Mouse (Mus musculus) MEL (cell line): ENCODE data around the gene Rfx2. TPM values are rescaled to one million over a fixed set of nuclear protein-coding genes. Genes with fewer than 3 reads are reported as not detected.

Source experiments
- DNase-seq: peaks from one replicate; pipeline ENCODE4 v3.0.0; 2011; ENCODE audit warnings: low read depth, low spot score
- H3K27ac ChIP-seq: 2 replicates; pipeline ENCODE4 v1.5.1; 2012; ENCODE audit warnings: low read depth, mild to moderate bottlenecking, control low read depth, low read length, moderate library complexity; ENCODE audit not compliant: control insufficient read depth
- H3K27me3 ChIP-seq, 2 experiments: fragments of 150-350 bp in 1 of 2; sonication (generic) in 1 of 2; 2 replicates each; pipeline ENCODE4 v1.6.1; 2012; ENCODE audit warnings: low read length in 2 of 2, mild to moderate bottlenecking in 2 of 2, improper control_type of control experiment in 1 of 2, moderate library complexity in 1 of 2; ENCODE audit not compliant: insufficient read depth in 2 of 2, control insufficient read depth in 1 of 2
- H3K36me3 ChIP-seq, 2 experiments: 2 replicates each; pipeline ENCODE4 v1.6.1; 2012 to 2014; ENCODE audit warnings: low read length in 2 of 2, improper control_type of control experiment in 1 of 2, inconsistent platforms in 1 of 2, mild to moderate bottlenecking in 1 of 2; ENCODE audit not compliant: insufficient read depth in 2 of 2, control insufficient read depth in 1 of 2
- H3K4me1 ChIP-seq, 2 experiments: fragments of 150-350 bp in 1 of 2; sonication (generic) in 1 of 2; 2 replicates each; pipeline ENCODE4 v1.6.1; 2012; ENCODE audit warnings: low read length in 2 of 2, improper control_type of control experiment in 1 of 2, mild to moderate bottlenecking in 1 of 2; ENCODE audit not compliant: insufficient read depth in 2 of 2, control insufficient read depth in 1 of 2
- H3K4me3 ChIP-seq, 2 experiments: fragments of 150-350 bp in 1 of 2; sonication (generic) in 1 of 2; 2 replicates each; pipeline ENCODE4 v1.5.1; 2012; ENCODE audit warnings: low read depth in 2 of 2, low read length in 2 of 2, mild to moderate bottlenecking in 2 of 2, moderate library complexity in 2 of 2, control low read depth in 1 of 2, improper control_type of control experiment in 1 of 2; ENCODE audit not compliant: control insufficient read depth in 1 of 2, insufficient read depth in 1 of 2
- H3K79me2 ChIP-seq: 2 replicates; pipeline ENCODE4 v1.6.1; 2012; ENCODE audit warnings: mild to moderate bottlenecking, low read length, moderate library complexity; ENCODE audit not compliant: control insufficient read depth, poor library complexity, insufficient read depth
- H3K9ac ChIP-seq: 2 replicates; pipeline ENCODE4 v1.6.1; 2012; ENCODE audit warnings: low read depth, mild to moderate bottlenecking, control low read depth, low read length, moderate library complexity; ENCODE audit not compliant: control insufficient read depth, poor library complexity, severe bottlenecking
- H3K9me3 ChIP-seq: fragments of 150-350 bp; sonication (generic); replicated peaks from 2 replicates; pipeline ENCODE4 v1.6.1; 2012; ENCODE audit warnings: mild to moderate bottlenecking, low read length, improper control_type of control experiment, moderate library complexity; ENCODE audit not compliant: insufficient read depth
- CHD1 ChIP-seq: IDR thresholded peaks from 2 replicates; pipeline ENCODE4 v1.6.1; 2012; ENCODE audit warnings: low read depth, mild to moderate bottlenecking, inconsistent platforms, low read length, improper control_type of control experiment
- ELF1 ChIP-seq: IDR thresholded peaks from 2 replicates; pipeline ENCODE4 v1.6.1; 2014; ENCODE audit warnings: low read depth, mild to moderate bottlenecking, inconsistent platforms, low read length, improper control_type of control experiment, moderate library complexity
- GABPA ChIP-seq: IDR thresholded peaks from 2 replicates; pipeline ENCODE4 v1.6.1; 2012; ENCODE audit warnings: low read depth, mild to moderate bottlenecking, inconsistent platforms, low read length, improper control_type of control experiment, moderate library complexity
- GATA1 ChIP-seq: IDR thresholded peaks from 2 replicates; pipeline ENCODE4 v1.6.1; 2011; ENCODE audit warnings: low read depth, low read length, improper control_type of control experiment
- RAD21 ChIP-seq: IDR thresholded peaks from 2 replicates; pipeline ENCODE4 v1.6.1; 2011; ENCODE audit warnings: mild to moderate bottlenecking, low read depth, low read length, improper control_type of control experiment
- SIN3A ChIP-seq: IDR thresholded peaks from 2 replicates; pipeline ENCODE4 v1.6.1; 2012; ENCODE audit warnings: low read length, improper control_type of control experiment, inconsistent platforms
- polyA plus RNA-seq, 2 experiments: library from polyadenylated mRNA; stranded (reverse) in 1 of 2; unstranded in 1 of 2; fragments of >175 nt in 1 of 2; fragments of >200 nt in 1 of 2; gene quantifications; 2 replicates each; pipeline versions ENCODE4 v1.2.1 to v1.2.4; 2012; ENCODE audit warnings: low replicate concordance in 2 of 2, low read depth in 1 of 2; ENCODE audit not compliant: insufficient read length in 2 of 2, insufficient read depth in 1 of 2, missing spikeins in 1 of 2
- total RNA-seq: library from RNA; depleted of rRNA; stranded (reverse); fragments of 300-350 nt; gene quantifications from 2 replicates; pipeline ENCODE4 v1.2.3, GENCODE M21; 2012; rRNA removed

Gene Rfx2
- total and polyA plus RNA-seq, 3 experiments = 7.5 to 29.2 TPM; not detected in 1

DNA sequence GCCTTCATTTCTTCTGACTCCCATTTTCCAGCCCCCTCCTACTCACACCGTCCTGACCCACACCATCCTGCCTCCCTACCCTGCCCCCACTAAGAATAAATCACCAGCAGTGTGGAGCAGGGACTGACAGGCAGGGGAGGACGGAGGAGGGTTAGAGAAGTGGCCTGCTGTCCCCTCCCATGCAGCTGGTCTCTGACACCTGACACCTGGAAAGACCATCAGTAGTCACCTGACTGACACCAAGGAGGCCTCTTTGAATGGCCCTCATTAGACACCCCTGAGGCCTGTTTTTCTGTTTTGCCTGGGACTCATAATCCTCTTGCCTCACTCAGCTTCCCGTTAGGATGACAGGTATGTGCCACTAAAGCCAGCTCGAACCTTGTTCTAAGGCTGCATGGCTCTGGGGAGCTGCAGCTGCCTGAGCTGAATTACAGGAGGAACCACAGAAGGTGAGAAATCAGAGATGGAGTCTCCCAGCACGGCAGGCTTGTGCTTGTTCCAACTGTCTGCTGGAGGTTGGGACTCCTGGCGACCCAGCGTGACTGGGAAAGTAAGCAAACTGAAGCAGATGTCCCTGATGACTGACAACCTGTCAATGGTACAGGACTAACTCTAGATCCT, 103.7 kb downstream of the Rfx2 start:
- no peak overlapping the region for H3K4me3 ChIP-seq
- TF ChIP-seq GATA1 (no peak), RAD21 (no peak), CHD1 (no peak), GABPA (no peak), ELF1 (no peak), SIN3A (no peak)
- TF ChIP-seq, all 39 proteins: peak for 0
- no peaks in the 10 kb centered on the region for H3K36me3 ChIP-seq
- no peaks in the 10 kb centered on the region for H3K79me2 ChIP-seq
- H3K9me3 ChIP-seq = no peaks in the 10 kb centered on the region
- no peak overlapping the region for H3K27ac ChIP-seq
- no peak for DNase-seq
- H3K4me1 ChIP-seq = no peaks in the 10 kb centered on the region
- H3K9ac ChIP-seq = no peak overlapping the region
- peaks cover 0 to 1% of the 10 kb centered on the region in 2 experiments; a peak in 3 of 4 replicates for H3K27me3 ChIP-seq

Other genes starting within 250 kb of the Rfx2 start
- 61.6 and 66.5 TPM in 2 replicates for gene Safb2, start 246.4 kb downstream of the Rfx2 start, total RNA-seq
- gene Safb2, start 246.4 kb downstream of the Rfx2 start, polyA plus RNA-seq = 100 to 1,000 TPM; 217 to 741 TPM
- 87.3 and 103 TPM in 2 replicates for gene Safb, start 246.2 kb downstream of the Rfx2 start, total RNA-seq
- 100 to 1,000 TPM in 1 of 2 experiments, not detected in 1; 203 TPM for gene Safb, start 246.2 kb downstream of the Rfx2 start, polyA plus RNA-seq
- gene 2410015M20Rik, start 221.2 kb downstream of the Rfx2 start, total RNA-seq = 281 and 334 TPM in 2 replicates
- gene 2410015M20Rik, start 221.2 kb downstream of the Rfx2 start, polyA plus RNA-seq = 100 to 1,000 TPM in 1 of 2 experiments, not detected in 1; 274 TPM
- gene Rpl36, start 217.6 kb downstream of the Rfx2 start, total RNA-seq = 3,804 and 3,914 TPM in 2 replicates
- gene Rpl36, start 217.6 kb downstream of the Rfx2 start, polyA plus RNA-seq = 1,000 to 10,000 TPM in 1 of 2 experiments, not detected in 1; 2,385 TPM
- 162 and 203 TPM in 2 replicates for gene Lonp1, start 204.1 kb downstream of the Rfx2 start, total RNA-seq
- gene Lonp1, start 204.1 kb downstream of the Rfx2 start, polyA plus RNA-seq = 100 to 1,000 TPM; 197 to 296 TPM
- gene Catsperd, start 202.9 kb downstream of the Rfx2 start, total RNA-seq = 0.33 and 0.46 TPM in 2 replicates
- 1 to 10 TPM in 1 of 2 experiments, not detected in 1; 1.1 TPM for gene Catsperd, start 202.9 kb downstream of the Rfx2 start, polyA plus RNA-seq
- gene Ranbp3, start 157.7 kb downstream of the Rfx2 start, total RNA-seq = 123 and 137 TPM in 2 replicates
- gene Ranbp3, start 157.7 kb downstream of the Rfx2 start, polyA plus RNA-seq = 100 to 1,000 TPM in 1 of 2 experiments, not detected in 1; 150 TPM
- gene Ndufa11, start 113.2 kb downstream of the Rfx2 start, total RNA-seq = 226 and 249 TPM in 2 replicates
- gene Ndufa11, start 113.2 kb downstream of the Rfx2 start, polyA plus RNA-seq = 100 to 1,000 TPM in 1 of 2 experiments, not detected in 1; 351 TPM
- 1.7 and 2.6 TPM in 2 replicates for gene Vmac, start 113.0 kb downstream of the Rfx2 start, total RNA-seq
- gene Vmac, start 113.0 kb downstream of the Rfx2 start, polyA plus RNA-seq = 1 to 10 TPM in 1 of 2 experiments, not detected in 1; 8.0 TPM
- 5.6 and 10.9 TPM in 2 replicates for gene Nrtn, start 73.5 kb downstream of the Rfx2 start, total RNA-seq
- 10 to 100 TPM in 1 of 2 experiments, not detected in 1; 11.8 TPM for gene Nrtn, start 73.5 kb downstream of the Rfx2 start, polyA plus RNA-seq
- 34.1 and 38.9 TPM in 2 replicates for gene Dus3l, start 66.3 kb downstream of the Rfx2 start, total RNA-seq
- gene Dus3l, start 66.3 kb downstream of the Rfx2 start, polyA plus RNA-seq = 10 to 100 TPM in 1 of 2 experiments, not detected in 1; 70.5 TPM
- 1.0 and 1.3 TPM in 2 replicates for gene Prr22, start 60.8 kb downstream of the Rfx2 start, total RNA-seq
- 1 to 10 TPM in 1 of 2 experiments, not detected in 1; 5.5 TPM for gene Prr22, start 60.8 kb downstream of the Rfx2 start, polyA plus RNA-seq
- not detected in 2 replicates for gene Acsbg2, start 43.4 kb upstream of the Rfx2 start, total RNA-seq
- not detected for gene Acsbg2, start 43.4 kb upstream of the Rfx2 start, polyA plus RNA-seq
- 0.26 and 0.27 TPM in 2 replicates for gene 1700061G19Rik, start 44.5 kb upstream of the Rfx2 start, total RNA-seq
- under 1 TPM in 1 of 2 experiments, not detected in 1; 0.68 TPM for gene 1700061G19Rik, start 44.5 kb upstream of the Rfx2 start, polyA plus RNA-seq
- gene Mllt1, start 104.4 kb upstream of the Rfx2 start, total RNA-seq = 21.7 and 25.0 TPM in 2 replicates
- gene Mllt1, start 104.4 kb upstream of the Rfx2 start, polyA plus RNA-seq = 10 to 100 TPM in 1 of 2 experiments, not detected in 1; 63.0 TPM
- gene Acer1, start 151.1 kb upstream of the Rfx2 start, total RNA-seq = not detected in 2 replicates
- under 1 TPM in 1 of 2 experiments, not detected in 1; 0.03 TPM for gene Acer1, start 151.1 kb upstream of the Rfx2 start, polyA plus RNA-seq
- gene Clpp, start 159.3 kb upstream of the Rfx2 start, total RNA-seq = 177 TPM in 2 replicates
- 100 to 1,000 TPM in 1 of 2 experiments, not detected in 1; 178 TPM for gene Clpp, start 159.3 kb upstream of the Rfx2 start, polyA plus RNA-seq
- 22.5 and 26.4 TPM in 2 replicates for gene Alkbh7, start 166.3 kb upstream of the Rfx2 start, total RNA-seq
- gene Alkbh7, start 166.3 kb upstream of the Rfx2 start, polyA plus RNA-seq = 10 to 100 TPM in 1 of 2 experiments, not detected in 1; 18.9 TPM
- not detected in 2 replicates for gene Pspn, start 169.0 kb upstream of the Rfx2 start, total RNA-seq
- gene Pspn, start 169.0 kb upstream of the Rfx2 start, polyA plus RNA-seq = 1 to 10 TPM in 1 of 2 experiments, not detected in 1; 1.0 TPM
- gene Gtf2f1, start 180.3 kb upstream of the Rfx2 start, total RNA-seq = 116 and 145 TPM in 2 replicates
- 100 to 1,000 TPM in 1 of 2 experiments, not detected in 1; 171 TPM for gene Gtf2f1, start 180.3 kb upstream of the Rfx2 start, polyA plus RNA-seq
- gene Gm17949, start 180.5 kb upstream of the Rfx2 start, total RNA-seq = 0.08 TPM in 1 of 2 replicates, not detected in the other
- under 1 TPM in 1 of 2 experiments, not detected in 1; 0.13 TPM for gene Gm17949, start 180.5 kb upstream of the Rfx2 start, polyA plus RNA-seq
- 89.3 and 104 TPM in 2 replicates for gene Khsrp, start 200.5 kb upstream of the Rfx2 start, total RNA-seq
- 100 to 1,000 TPM; 125 to 157 TPM for gene Khsrp, start 200.5 kb upstream of the Rfx2 start, polyA plus RNA-seq
- 0.08 and 0.13 TPM in 2 replicates for gene Slc25a41, start 210.6 kb upstream of the Rfx2 start, total RNA-seq
- under 1 TPM in 1 of 2 experiments, not detected in 1; 0.15 TPM for gene Slc25a41, start 210.6 kb upstream of the Rfx2 start, polyA plus RNA-seq
- gene Crb3, start 228.1 kb upstream of the Rfx2 start, total RNA-seq = not detected in 2 replicates
- gene Crb3, start 228.1 kb upstream of the Rfx2 start, polyA plus RNA-seq = under 1 TPM in 1 of 2 experiments, not detected in 1; 0.19 TPM
- 4.9 and 5.9 TPM in 2 replicates for gene Slc25a23, start 228.8 kb upstream of the Rfx2 start, total RNA-seq
- 10 to 100 TPM in 1 of 2 experiments, not detected in 1; 60.8 TPM for gene Slc25a23, start 228.8 kb upstream of the Rfx2 start, polyA plus RNA-seq
- 3.2 and 3.8 TPM in 2 replicates for gene Dennd1c, start 247.5 kb upstream of the Rfx2 start, total RNA-seq
- 10 to 100 TPM in 1 of 2 experiments, not detected in 1; 20.7 TPM for gene Dennd1c, start 247.5 kb upstream of the Rfx2 start, polyA plus RNA-seq